Mouse (Mus musculus) lung, adult 2 months (tissue): ENCODE data around the gene Qdpr.
"Not testable (repeated sequence)": the region's sequence is repeated elsewhere in the genome, so short reads cannot be mapped to it uniquely, and the experiment has no call there.

Experiments
- CTCF ChIP-seq: fragments of 200-500 bp; IDR thresholded peaks from 2 replicates; pipeline ENCODE4 v1.5.1; 2011; ENCODE audit warnings: mild to moderate bottlenecking, low read length, control low read depth; ENCODE audit not compliant: insufficient read depth
- POLR2A ChIP-seq: fragments of 200-500 bp; IDR thresholded peaks from 2 replicates; pipeline ENCODE4 v1.6.1; 2011; ENCODE audit warnings: low read depth, mild to moderate bottlenecking, control low read depth, low read length, borderline replicate concordance; ENCODE audit errors: extremely low read depth

- not testable (repeated sequence) for TF ChIP-seq CTCF, POLR2A
Measured at GRCm38 (mm10) chr5:45425771-45426170, 24.3 kb downstream of the Qdpr start.
